Mouse (Mus musculus) hematopoietic stem cell, adult 5-6 weeks (primary cell): Measurements from ENCODE around the gene Tnfrsf1b. TPM values are rescaled to one million over a fixed set of nuclear protein-coding genes. Genes with fewer than 3 reads are reported as not detected.
"Not testable (repeated sequence)": the region's sequence is repeated elsewhere in the genome, so short reads cannot be mapped to it uniquely, and the experiment has no call there.

Source experiments
- ATAC-seq, 2 experiments: fragments of 125-278 bp in 1 of 2; replicated peaks in 1 of 2; 2 replicates each; pipeline ENCODE4 v1.8.0; 2016 to 2017; ENCODE audit warnings: inconsistent platforms in 2 of 2, mild to moderate bottlenecking in 2 of 2, moderate number of reproducible peaks in 2 of 2, low read depth in 1 of 2, moderate TSS enrichment in 1 of 2; ENCODE audit not compliant: low FRiP score in 2 of 2, poor library complexity in 2 of 2, severe bottlenecking in 2 of 2, insufficient read depth in 1 of 2, low TSS enrichment in 1 of 2
- total RNA-seq: library from RNA; stranded (forward); fragments of 172-1452, 232-1000 nt; gene quantifications from 2 replicates; pipeline ENCODE4 v1.2.3, GENCODE M21; 2017

Gene Tnfrsf1b
- total RNA-seq, 1 experiment from 2014 or later = 21.4 TPM

GRCm38 (mm10) chr4:145209076-145209689, 37.5 kb downstream of the Tnfrsf1b start:
- ATAC-seq = peak; percentile 13 to 17; a peak in 3 of 4 replicates

- ATAC-seq = no peak
These were observed 38.8 kb downstream of the Tnfrsf1b start for GRCm38 (mm10) chr4:145207718-145208371.

- no peak for ATAC-seq
These were observed 41.9 kb downstream of the Tnfrsf1b start for GRCm38 (mm10) chr4:145204779-145205178.

GRCm38 (mm10) chr4:145203305-145203704, 43.4 kb downstream of the Tnfrsf1b start:
- no peak for ATAC-seq

- ATAC-seq = peak in 1 of 2 experiments; percentile 43; a peak in 1 of 4 replicates
These were observed 45.2 kb downstream of the Tnfrsf1b start for GRCm38 (mm10) chr4:145201424-145201823.

- ATAC-seq = peak; percentile 71 to 77
These were observed 46.5 kb downstream of the Tnfrsf1b start for GRCm38 (mm10) chr4:145199982-145200699.

- ATAC-seq = 0 out of 4 replicates have a peak, but pooled peaks of 1 of the 2 experiments have one; percentile 29
These were observed 50.1 kb downstream of the Tnfrsf1b start for GRCm38 (mm10) chr4:145196586-145196985.

- ATAC-seq = no peak
These were observed 51.5 kb downstream of the Tnfrsf1b start for GRCm38 (mm10) chr4:145195172-145195571.

GRCm38 (mm10) chr4:145194559-145195162, 52.0 kb downstream of the Tnfrsf1b start, which contains the start of gene Vps13d:
TSS of gene Vps13d (minus strand) at chr4:145195005.
- peak; percentile 95 to 96 for ATAC-seq

GRCm38 (mm10) chr4:145193991-145194511, 52.6 kb downstream of the Tnfrsf1b start:
- ATAC-seq = peak in 1 of 2 experiments; percentile 16; a peak in 3 of 4 replicates

GRCm38 (mm10) chr4:145193406-145193805, 53.3 kb downstream of the Tnfrsf1b start:
- ATAC-seq = no peak

- ATAC-seq = no peak
These were observed 54.0 kb downstream of the Tnfrsf1b start for GRCm38 (mm10) chr4:145192686-145193085.

GRCm38 (mm10) chr4:145188561-145188960, 58.1 kb downstream of the Tnfrsf1b start:
- ATAC-seq = no peak

- ATAC-seq = no peak
These were observed 59.1 kb downstream of the Tnfrsf1b start for GRCm38 (mm10) chr4:145187619-145188018.

- ATAC-seq = no peak
These were observed 67.6 kb downstream of the Tnfrsf1b start for GRCm38 (mm10) chr4:145178918-145179549.

- ATAC-seq = not testable (repeated sequence)
These were observed 81.1 kb downstream of the Tnfrsf1b start for GRCm38 (mm10) chr4:145165542-145165941.

GRCm38 (mm10) chr4:145164111-145164510, 82.6 kb downstream of the Tnfrsf1b start:
- no peak for ATAC-seq
